Mouse (Mus musculus) lung, adult 18-20 months (tissue): ENCODE measurements around the gene Icam2.

Experiments used
- DNase-seq, 2 experiments: peaks; one replicate each; pipeline ENCODE4 v3.0.0; 2022; ENCODE audit warnings: mixed read lengths in 2 of 2

The Icam2 gene

GRCm38 (mm10) chr11:106390757-106391156 is 2.9 kb upstream of the Icam2 start:
- peak; percentile 52 to 69 for DNase-seq

- peak in 1 of 2 experiments; percentile 61 for DNase-seq
These were observed 1.7 kb upstream of the Icam2 start for GRCm38 (mm10) chr11:106389611-106390010.

GRCm38 (mm10) chr11:106387020-106387419 is 855 bp downstream of the Icam2 start:
- no peak for DNase-seq

GRCm38 (mm10) chr11:106386409-106386808 is 1.5 kb downstream of the Icam2 start:
- no peak for DNase-seq

GRCm38 (mm10) chr11:106383051-106383790 is 4.7 kb downstream of the Icam2 start:
- no peak for DNase-seq

- peak; percentile 62 to 77 for DNase-seq
These were observed 5.5 kb downstream of the Icam2 start for GRCm38 (mm10) chr11:106382424-106382823.

GRCm38 (mm10) chr11:106381883-106382282 is 6.0 kb downstream of the Icam2 start:
- DNase-seq = peak; percentile 49 to 73

GRCm38 (mm10) chr11:106381011-106381410 is 6.9 kb downstream of the Icam2 start:
- DNase-seq = no peak

GRCm38 (mm10) chr11:106374979-106375378 is 12.9 kb downstream of the Icam2 start:
- no peak for DNase-seq

GRCm38 (mm10) chr11:106374559-106374958 is 13.3 kb downstream of the Icam2 start:
- DNase-seq = peak; percentile 62 to 78

- DNase-seq = no peak
These were observed 13.9 kb downstream of the Icam2 start for GRCm38 (mm10) chr11:106373998-106374397.

GRCm38 (mm10) chr11:106366316-106366715 is 21.6 kb downstream of the Icam2 start:
- DNase-seq = peak; percentile 72 to 81

GRCm38 (mm10) chr11:106365366-106365765 is 22.5 kb downstream of the Icam2 start, which contains the start of gene Prr29:
Gene Prr29, plus strand, starts transcription at chr11:106365472.
- DNase-seq = no peak

GRCm38 (mm10) chr11:106364712-106365111 is 23.2 kb downstream of the Icam2 start:
- no peak for DNase-seq

GRCm38 (mm10) chr11:106359350-106359749 is 28.5 kb downstream of the Icam2 start:
- DNase-seq = no peak

- peak in 1 of 2 experiments; percentile 29 for DNase-seq
These were observed 32.3 kb downstream of the Icam2 start for GRCm38 (mm10) chr11:106355382-106356128.

GRCm38 (mm10) chr11:106354181-106354580 is 33.7 kb downstream of the Icam2 start:
- DNase-seq = no peak

- DNase-seq = no peak
These were observed 34.7 kb downstream of the Icam2 start, which contains the start of gene Scn4a for GRCm38 (mm10) chr11:106353188-106353587. Gene Scn4a, minus strand, starts transcription at chr11:106353288.

GRCm38 (mm10) chr11:106351941-106352340 is 35.9 kb downstream of the Icam2 start:
- DNase-seq = no peak

- no peak for DNase-seq
These were observed 36.6 kb downstream of the Icam2 start for GRCm38 (mm10) chr11:106351253-106351652.

GRCm38 (mm10) chr11:106350853-106351252 is 37.0 kb downstream of the Icam2 start:
- peak; percentile 24 to 39 for DNase-seq

GRCm38 (mm10) chr11:106349772-106350171 is 38.1 kb downstream of the Icam2 start:
- DNase-seq = no peak

- no peak for DNase-seq
These were observed 43.0 kb downstream of the Icam2 start for GRCm38 (mm10) chr11:106344910-106345309.

GRCm38 (mm10) chr11:106340990-106341520 is 46.8 kb downstream of the Icam2 start:
- no peak for DNase-seq
